Mouse (Mus musculus): ENCODE measurements around the gene Unc93b1. TPM values are rescaled to one million over a fixed set of nuclear protein-coding genes. Genes with fewer than 3 reads are reported as not detected.
"Not testable (repeated sequence)": the region's sequence is repeated elsewhere in the genome, so short reads cannot be mapped to it uniquely, and the experiment has no call there.

The Unc93b1 gene
- polyA plus RNA-seq, 1 experiment = 180 TPM

GRCm38 (mm10) chr19:3966330-3967075 is 31.5 kb downstream of the Unc93b1 start:
- TF ChIP-seq POLR2A (IDR thresholded peaks at IDR 0.05; ENCODE audit: borderline replicate concordance, extremely low read depth, low read depth, low read length) = no peak
- TF ChIP-seq CTCF (IDR thresholded peaks at IDR 0.05; ENCODE audit: insufficient read depth, low read length) = no peak
- H3K4me1 ChIP-seq (ENCODE audit: control insufficient read depth, insufficient read depth, low read length) = no peaks in the 10 kb centered on the region
- 67% methylated on average over 11 of the region's 11 CpGs for WGBS
- H3K4me3 ChIP-seq (replicated peaks; ENCODE audit: extremely low read depth, low read depth, low read length) = no peak overlapping the region
- DNase-seq = no peak

- no peak for DNase-seq
- no peak for TF ChIP-seq POLR2A (IDR thresholded peaks at IDR 0.05; ENCODE audit: borderline replicate concordance, extremely low read depth, low read depth, low read length)
- no peak for TF ChIP-seq CTCF (IDR thresholded peaks at IDR 0.05; ENCODE audit: insufficient read depth, low read length)
- Histone ChIP-seq H3K4me1 (ENCODE audit: control insufficient read depth, insufficient read depth, low read length) (no peaks in the 10 kb centered on the region), H3K4me3 (replicated peaks; ENCODE audit: extremely low read depth, low read depth, low read length) (no peak overlapping the region)
- WGBS = 54% methylated on average over 3 of the region's 3 CpGs
Observed at GRCm38 (mm10) chr19:3967258-3967657, 32.3 kb downstream of the Unc93b1 start.

- Histone ChIP-seq H3K4me3 (replicated peaks; ENCODE audit: extremely low read depth, low read depth, low read length) (no peak within 1 kb of the TSS), H3K4me1 (ENCODE audit: control insufficient read depth, insufficient read depth, low read length) (no peaks in the 10 kb centered on the region)
- no peak for TF ChIP-seq CTCF (IDR thresholded peaks at IDR 0.05; ENCODE audit: insufficient read depth, low read length)
- no peak for TF ChIP-seq POLR2A (IDR thresholded peaks at IDR 0.05; ENCODE audit: borderline replicate concordance, extremely low read depth, low read depth, low read length)
- no peak for DNase-seq
- WGBS = 38% methylated on average over 9 of the region's 9 CpGs
Observed at GRCm38 (mm10) chr19:3972229-3972628, 37.2 kb downstream of the Unc93b1 start, which contains the start of gene Aldh3b2. TSS of gene Aldh3b2 (plus strand) at chr19:3972328.

GRCm38 (mm10) chr19:3974608-3975007 is 39.6 kb downstream of the Unc93b1 start:
- not testable (repeated sequence) for H3K4me3 ChIP-seq (replicated peaks; ENCODE audit: extremely low read depth, low read depth, low read length); DNase-seq; H3K4me1 ChIP-seq (ENCODE audit: control insufficient read depth, insufficient read depth, low read length)
- WGBS = 83% methylated on average over 6 of the region's 6 CpGs

- no peak for DNase-seq
Observed at GRCm38 (mm10) chr19:3975866-3976265, 40.9 kb downstream of the Unc93b1 start.

GRCm38 (mm10) chr19:3980309-3980708 is 45.3 kb downstream of the Unc93b1 start:
- peak; percentile 64 for TF ChIP-seq CTCF (IDR thresholded peaks at IDR 0.05; ENCODE audit: insufficient read depth, low read length)
- no peak for TF ChIP-seq POLR2A (IDR thresholded peaks at IDR 0.05; ENCODE audit: borderline replicate concordance, extremely low read depth, low read depth, low read length)

More at GRCm38 (mm10) chr19:3975866-3976265, 40.9 kb downstream of the Unc93b1 start:
- Histone ChIP-seq H3K4me3 (replicated peaks; ENCODE audit: extremely low read depth, low read depth, low read length) (no peak overlapping the region), H3K4me1 (ENCODE audit: control insufficient read depth, insufficient read depth, low read length) (no peaks in the 10 kb centered on the region)
- TF ChIP-seq POLR2A (IDR thresholded peaks at IDR 0.05; ENCODE audit: borderline replicate concordance, extremely low read depth, low read depth, low read length) (no peak), CTCF (IDR thresholded peaks at IDR 0.05; ENCODE audit: insufficient read depth, low read length) (no peak)
- WGBS = 67% methylated on average over 2 of the region's 2 CpGs

GRCm38 (mm10) chr19:3980917-3981316 is 45.9 kb downstream of the Unc93b1 start:
- TF ChIP-seq POLR2A (IDR thresholded peaks at IDR 0.05; ENCODE audit: borderline replicate concordance, extremely low read depth, low read depth, low read length) = no peak
- no peak for TF ChIP-seq CTCF (IDR thresholded peaks at IDR 0.05; ENCODE audit: insufficient read depth, low read length)
- Histone ChIP-seq H3K4me1 (ENCODE audit: control insufficient read depth, insufficient read depth, low read length) (peaks cover 3% of the 10 kb centered on the region), H3K4me3 (replicated peaks; ENCODE audit: extremely low read depth, low read depth, low read length) (no peak overlapping the region)
- 78% methylated on average over 9 of the region's 9 CpGs for WGBS
- DNase-seq = no peak

More at GRCm38 (mm10) chr19:3980309-3980708, 45.3 kb downstream of the Unc93b1 start:
- H3K4me3 ChIP-seq (replicated peaks; ENCODE audit: extremely low read depth, low read depth, low read length) = no peak overlapping the region
- 7% methylated on average over 4 of the region's 4 CpGs for WGBS
- DNase-seq = peak; percentile 69
- peaks cover 3% of the 10 kb centered on the region for H3K4me1 ChIP-seq (ENCODE audit: control insufficient read depth, insufficient read depth, low read length)

- Histone ChIP-seq H3K4me1 (ENCODE audit: control insufficient read depth, insufficient read depth, low read length) (peaks cover 6% of the 10 kb centered on the region), H3K4me3 (replicated peaks; ENCODE audit: extremely low read depth, low read depth, low read length) (no peak overlapping the region)
- DNase-seq = no peak
- 79% methylated on average over 9 of the region's 9 CpGs for WGBS
- TF ChIP-seq CTCF (IDR thresholded peaks at IDR 0.05; ENCODE audit: insufficient read depth, low read length) (no peak), POLR2A (IDR thresholded peaks at IDR 0.05; ENCODE audit: borderline replicate concordance, extremely low read depth, low read depth, low read length) (no peak)
Observed at GRCm38 (mm10) chr19:3983527-3984200, 48.7 kb downstream of the Unc93b1 start.

GRCm38 (mm10) chr19:3985261-3985681 is 50.3 kb downstream of the Unc93b1 start:
- TF ChIP-seq CTCF (IDR thresholded peaks at IDR 0.05; ENCODE audit: insufficient read depth, low read length) = no peak
- TF ChIP-seq POLR2A (IDR thresholded peaks at IDR 0.05; ENCODE audit: borderline replicate concordance, extremely low read depth, low read depth, low read length) = no peak
- DNase-seq = no peak
- 31% methylated on average over 8 of the region's 8 CpGs for WGBS
- Histone ChIP-seq H3K4me3 (replicated peaks; ENCODE audit: extremely low read depth, low read depth, low read length) (no peak overlapping the region), H3K4me1 (ENCODE audit: control insufficient read depth, insufficient read depth, low read length) (peaks cover 6% of the 10 kb centered on the region)

GRCm38 (mm10) chr19:3986334-3986733 is 51.3 kb downstream of the Unc93b1 start, which contains the start of gene Acy3:
TSS of gene Acy3 (plus strand) at chr19:3986570.
- Histone ChIP-seq H3K4me3 (replicated peaks; ENCODE audit: extremely low read depth, low read depth, low read length) (peak within 1 kb of the TSS; percentile 7), H3K4me1 (ENCODE audit: control insufficient read depth, insufficient read depth, low read length) (peaks cover 6% of the 10 kb centered on the region)
- WGBS = 6% methylated on average over 8 of the region's 8 CpGs
- TF ChIP-seq CTCF (IDR thresholded peaks at IDR 0.05; ENCODE audit: insufficient read depth, low read length) (no peak), POLR2A (IDR thresholded peaks at IDR 0.05; ENCODE audit: borderline replicate concordance, extremely low read depth, low read depth, low read length) (peak; percentile 97)
- peak; percentile 75 for DNase-seq
